Mouse (Mus musculus) megakaryocyte, embryonic 14.5 days (primary cell): ENCODE data around the gene Gm4450.

Experiments
- FLI1 ChIP-seq: IDR thresholded peaks from 2 replicates; pipeline ENCODE4 v1.6.1; 2012; ENCODE audit warnings: low read length, inconsistent platforms, mixed read lengths
- GATA1 ChIP-seq: IDR thresholded peaks from 3 replicates; pipeline ENCODE4 v1.6.1; 2012; ENCODE audit warnings: mixed read lengths, low read length, inconsistent platforms, borderline replicate concordance

GRCm38 (mm10) chr3:98428449-98428775 is 28.5 kb downstream of the Gm4450 start:
- TF ChIP-seq GATA1 (no peak), FLI1 (no peak)
